Mouse (Mus musculus) ES-E14 (cell line): ENCODE measurements at regions not wholly inside any gene's neighbourhood (a gene's known extent, or its start where the extent isn't known, plus 50 kb on each side); places are given as distances from the start of the nearest gene placed in this dataset.

Experiments used
- DNase-seq: peaks from one replicate; pipeline ENCODE4 v3.0.0-alpha.2; 2013; ENCODE audit warnings: low read depth, low spot score
- H3K27ac ChIP-seq: 2 replicates; pipeline ENCODE4 v1.5.1; 2012; ENCODE audit warnings: low read depth, mild to moderate bottlenecking, low read length, moderate library complexity, mixed read lengths; ENCODE audit not compliant: poor library complexity, insufficient read depth, severe bottlenecking
- H3K36me3 ChIP-seq: 2 replicates; pipeline ENCODE4 v1.6.1; 2012; ENCODE audit warnings: mild to moderate bottlenecking, low read length, moderate library complexity, mixed read lengths; ENCODE audit not compliant: control insufficient read depth, poor library complexity, insufficient read depth, severe bottlenecking
- H3K4me1 ChIP-seq, 2 experiments: fragments of 150-350 bp in 1 of 2; sonication (generic) in 1 of 2; 2 replicates each; pipeline ENCODE4 v1.6.1; 2012; ENCODE audit warnings: low read length in 2 of 2, mild to moderate bottlenecking in 1 of 2, mixed read lengths in 1 of 2; ENCODE audit not compliant: control insufficient read depth in 2 of 2, insufficient read depth in 2 of 2, poor library complexity in 1 of 2
- H3K4me3 ChIP-seq, 2 experiments: fragments of 150-350 bp in 1 of 2; sonication (generic) in 1 of 2; 2 replicates each; pipeline ENCODE4 v1.5.1; 2012; ENCODE audit warnings: low read length in 2 of 2, low read depth in 1 of 2, mild to moderate bottlenecking in 1 of 2, mixed read lengths in 1 of 2; ENCODE audit not compliant: insufficient read depth in 1 of 2, poor library complexity in 1 of 2, severe bottlenecking in 1 of 2
- H3K9ac ChIP-seq: 2 replicates; pipeline ENCODE4 v1.6.1; 2012; ENCODE audit warnings: low read depth, mild to moderate bottlenecking, low read length, mixed read lengths; ENCODE audit not compliant: poor library complexity, insufficient read depth, severe bottlenecking
- H3K9me3 ChIP-seq: fragments of 150-350 bp; sonication (generic); 2 replicates; pipeline ENCODE4 v1.6.1; 2012; ENCODE audit warnings: low read depth, mild to moderate bottlenecking, low read length; ENCODE audit not compliant: control insufficient read depth, insufficient read depth
- CHD2 ChIP-seq: IDR thresholded peaks from 2 replicates; pipeline ENCODE4 v1.6.1; 2014; ENCODE audit warnings: mild to moderate bottlenecking, low read depth, low read length, inconsistent platforms
- HCFC1 ChIP-seq: IDR thresholded peaks from 2 replicates; pipeline ENCODE4 v1.6.1; 2012; ENCODE audit warnings: low read length, inconsistent platforms, borderline replicate concordance; ENCODE audit not compliant: insufficient read depth
- MAFK ChIP-seq: IDR thresholded peaks from 2 replicates; pipeline ENCODE4 v1.6.1; 2014; ENCODE audit warnings: mild to moderate bottlenecking, low read depth, low read length, inconsistent platforms; ENCODE audit not compliant: insufficient read depth
- ZC3H11A ChIP-seq: IDR thresholded peaks from 2 replicates; pipeline ENCODE4 v1.6.1; 2012; ENCODE audit warnings: low read depth, mild to moderate bottlenecking, inconsistent platforms, low read length, borderline replicate concordance
- ZNF384 ChIP-seq: IDR thresholded peaks from 2 replicates; pipeline ENCODE4 v1.6.1; 2012; ENCODE audit warnings: low read depth, low read length, inconsistent platforms
- in situ Hi-C, 2 experiments: fragments of 600-800 bp; cut with MboI; formaldehyde crosslinking; loops; one replicate each; pipeline ENCODE4 v1.15.1; 2025; ENCODE audit warnings: low sequenced_read_pairs in 2 of 2, inconsistent platforms in 1 of 2; ENCODE audit not compliant: unreplicated experiment in 2 of 2

GRCm38 (mm10) chr16:22719791-22720190, 62.8 kb upstream of the Dgkg start:
- Histone ChIP-seq H3K9me3 (no peaks in the 10 kb centered on the region), H3K27ac (no peak overlapping the region), H3K4me1 (peaks cover 0 to 2% of the 10 kb centered on the region in 2 experiments; a peak in 2 of 4 replicates), H3K9ac (no peak overlapping the region), H3K36me3 (no peaks in the 10 kb centered on the region), H3K4me3 (peak overlapping the region in 1 of 2 experiments; percentile 21; a peak in 1 of 4 replicates)
- DNase-seq: no peak
- no peak for TF ChIP-seq CHD2
- TF ChIP-seq ZNF384: no peak
- in situ Hi-C loops: no loop called here

GRCm38 (mm10) chr16:22719304-22719703, 62.3 kb upstream of the Dgkg start:
- H3K9ac ChIP-seq: no peak overlapping the region
- no peak overlapping the region for H3K27ac ChIP-seq
- peak overlapping the region in 1 of 2 experiments; percentile 21; a peak in 1 of 4 replicates for H3K4me3 ChIP-seq
- TF ChIP-seq ZC3H11A (no peak), ZNF384 (no peak), HCFC1 (no peak), CHD2 (no peak), MAFK (no peak)
- in situ Hi-C loops: no loop called here
- H3K36me3 ChIP-seq: no peaks in the 10 kb centered on the region
- no peaks in the 10 kb centered on the region for H3K9me3 ChIP-seq
- DNase-seq: no peak
- peaks cover 0 to 2% of the 10 kb centered on the region in 2 experiments; a peak in 2 of 4 replicates for H3K4me1 ChIP-seq

- Histone ChIP-seq H3K9ac (no peak overlapping the region), H3K36me3 (no peaks in the 10 kb centered on the region), H3K4me1 (peaks cover 0 to 2% of the 10 kb centered on the region in 2 experiments; a peak in 2 of 4 replicates), H3K27ac (no peak overlapping the region), H3K4me3 (no peak overlapping the region), H3K9me3 (no peaks in the 10 kb centered on the region)
- DNase-seq: no peak
- TF ChIP-seq MAFK (no peak), ZC3H11A (no peak), CHD2 (no peak), ZNF384 (no peak), HCFC1 (no peak)
- in situ Hi-C loops: no loop called here
These were observed 60.4 kb upstream of the Dgkg start for GRCm38 (mm10) chr16:22717462-22717861.

- no peak for TF ChIP-seq ZC3H11A
- TF ChIP-seq CHD2: no peak
- TF ChIP-seq MAFK: no peak
- TF ChIP-seq ZNF384: no peak
- TF ChIP-seq HCFC1: no peak
- Histone ChIP-seq H3K4me1 (peaks cover 0 to 2% of the 10 kb centered on the region in 2 experiments; a peak in 2 of 4 replicates), H3K4me3 (no peak overlapping the region), H3K9me3 (no peaks in the 10 kb centered on the region), H3K36me3 (no peaks in the 10 kb centered on the region), H3K9ac (no peak overlapping the region), H3K27ac (no peak overlapping the region)
- DNase-seq: no peak
- in situ Hi-C loops: no loop called here
These were observed 59.3 kb upstream of the Dgkg start for GRCm38 (mm10) chr16:22716306-22716830.

- Histone ChIP-seq H3K36me3 (no peaks in the 10 kb centered on the region), H3K9me3 (no peaks in the 10 kb centered on the region), H3K27ac (no peak overlapping the region), H3K4me3 (no peak overlapping the region), H3K9ac (no peak overlapping the region), H3K4me1 (no peaks in the 10 kb centered on the region)
- no peak for DNase-seq
- TF ChIP-seq MAFK: peak; percentile 100
- TF ChIP-seq HCFC1: no peak
- in situ Hi-C loops: no loop called here
These were observed 57.3 kb upstream of the Dgkg start for GRCm38 (mm10) chr16:22714315-22714714.
